Mouse (Mus musculus) testis, adult 2 months (tissue): Measurements from ENCODE around the gene Galnt10.

Experiments
- CTCF ChIP-seq: fragments of 200-500 bp; IDR thresholded peaks from 2 replicates; pipeline ENCODE4 v1.5.1; 2012; ENCODE audit warnings: low read depth, mild to moderate bottlenecking, inconsistent platforms, low read length, moderate library complexity; ENCODE audit not compliant: control insufficient read depth, insufficient read depth, insufficient replicate concordance
- POLR2A ChIP-seq: fragments of 200-500 bp; IDR thresholded peaks from 2 replicates; pipeline ENCODE4 v1.6.1; 2012; ENCODE audit warnings: low read depth, mild to moderate bottlenecking, inconsistent platforms, low read length, moderate library complexity; ENCODE audit not compliant: control insufficient read depth

- TF ChIP-seq CTCF: no peak
- no peak for TF ChIP-seq POLR2A
Measured at GRCm38 (mm10) chr11:57799456-57799855, 154.2 kb downstream of the Galnt10 start.
